Mouse (Mus musculus): ENCODE results near the gene Gm11034.
A peak's percentile ranks its signal among the peaks of the same experiment; 100 is the strongest.

The Gm11034 gene

DNA sequence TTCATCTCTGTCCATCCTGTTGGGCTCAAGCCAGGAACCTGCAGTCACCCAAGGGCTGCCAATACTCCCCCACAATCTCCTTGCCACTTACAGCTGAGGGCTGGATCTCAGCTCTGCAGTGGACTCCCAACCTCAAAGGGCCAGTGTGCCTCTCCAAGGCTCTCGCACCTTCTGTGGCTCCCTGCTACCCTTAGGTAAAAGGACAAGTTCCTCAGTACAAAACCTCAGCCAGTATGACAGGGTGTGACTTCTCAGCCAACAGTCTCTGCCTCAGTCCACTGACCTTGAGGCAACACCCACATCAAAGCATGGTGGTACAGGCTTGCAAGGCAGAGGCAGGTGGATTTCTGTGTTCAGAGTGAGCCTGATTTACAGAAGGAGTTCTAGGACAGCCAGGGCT, 1.6 kb downstream of the Gm11034 start:
- no peak for DNase-seq (ENCODE audit: low spot score in 2 of 2)

DNA sequence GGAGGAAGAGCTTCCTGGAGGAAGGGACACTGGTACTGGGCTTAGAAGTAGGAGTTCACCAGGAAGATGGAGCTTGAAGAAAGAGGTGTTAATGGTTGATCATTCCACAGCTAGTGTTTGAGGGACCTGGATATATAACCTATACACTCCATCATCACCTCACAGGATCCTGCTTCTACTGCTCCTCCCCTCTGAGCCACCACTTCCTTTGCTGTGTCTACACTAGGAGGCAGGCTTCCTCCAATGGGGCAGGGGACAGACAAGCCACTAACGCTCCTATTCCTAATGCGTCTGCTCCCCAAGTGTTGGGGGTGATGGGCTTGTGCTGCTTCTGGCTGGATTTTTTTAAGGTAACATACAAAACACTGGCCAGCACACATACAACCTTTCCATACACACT, 2.7 kb downstream of the Gm11034 start:
- DNase-seq (ENCODE audit: low spot score in 2 of 2), result no peak

DNA sequence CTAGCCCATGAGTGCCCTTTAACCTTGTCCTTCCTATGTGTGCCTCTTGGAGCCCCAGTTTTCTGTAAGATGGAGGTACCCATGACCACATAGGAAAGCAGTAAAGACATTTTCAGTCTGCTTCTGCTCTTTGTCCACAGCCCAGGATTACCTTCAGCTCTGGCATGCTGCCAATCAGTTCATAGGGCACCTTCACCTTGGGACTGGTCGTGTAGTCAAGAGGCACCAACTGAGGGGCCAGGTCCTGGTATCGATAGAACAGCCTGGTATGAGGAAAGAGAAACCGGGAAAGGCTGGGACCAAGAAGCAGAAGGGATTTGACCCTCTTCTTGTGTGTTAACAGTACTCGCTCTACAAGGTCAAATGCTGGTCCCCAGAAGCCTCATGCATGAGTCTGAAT, 3.2 kb downstream of the Gm11034 start:
- DNase-seq (ENCODE audit: low spot score in 2 of 2), result no peak

DNA sequence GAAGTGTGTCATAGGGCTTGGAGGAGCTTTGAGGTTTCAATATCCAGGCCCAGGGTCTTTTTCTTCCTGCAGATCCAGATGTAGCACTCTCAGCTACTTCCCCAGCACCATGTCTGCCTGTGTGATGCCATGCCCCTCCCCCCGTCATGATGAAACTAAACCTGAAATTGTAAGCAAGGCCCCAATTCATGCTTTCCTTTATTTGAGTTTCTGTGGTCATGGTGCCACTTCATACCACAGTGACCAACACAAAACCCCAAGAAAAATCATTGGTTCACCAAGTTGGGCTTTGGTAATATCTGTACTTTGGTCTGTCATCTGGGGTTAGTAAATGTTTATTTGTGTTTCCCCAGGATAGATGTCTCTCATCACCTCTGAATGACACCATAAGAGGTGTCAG, 4.9 kb downstream of the Gm11034 start:
- no peak for DNase-seq (ENCODE audit: low spot score in 2 of 2)

DNA sequence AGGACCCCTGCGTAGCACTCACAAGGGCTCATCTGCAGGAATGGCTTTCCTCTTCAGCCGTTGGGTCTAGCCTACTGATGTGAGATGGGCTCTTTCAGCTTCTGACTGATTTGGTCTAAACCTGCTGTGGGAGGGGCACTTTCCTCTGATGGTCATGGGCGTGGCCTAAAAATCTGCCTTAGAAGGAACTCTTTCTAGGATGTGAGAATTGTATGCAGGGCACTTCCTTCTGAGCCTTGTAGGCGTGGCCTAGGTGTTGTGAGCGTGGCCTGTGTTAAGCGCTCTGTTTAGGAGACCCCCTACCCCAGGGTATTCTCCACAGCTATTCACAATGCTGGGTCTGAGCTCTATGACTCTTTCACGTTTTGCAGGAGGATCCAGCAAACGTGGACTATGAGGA, 15.4 kb downstream of the Gm11034 start:
- DNase-seq (ENCODE audit: low spot score in 2 of 2), result no peak

DNA sequence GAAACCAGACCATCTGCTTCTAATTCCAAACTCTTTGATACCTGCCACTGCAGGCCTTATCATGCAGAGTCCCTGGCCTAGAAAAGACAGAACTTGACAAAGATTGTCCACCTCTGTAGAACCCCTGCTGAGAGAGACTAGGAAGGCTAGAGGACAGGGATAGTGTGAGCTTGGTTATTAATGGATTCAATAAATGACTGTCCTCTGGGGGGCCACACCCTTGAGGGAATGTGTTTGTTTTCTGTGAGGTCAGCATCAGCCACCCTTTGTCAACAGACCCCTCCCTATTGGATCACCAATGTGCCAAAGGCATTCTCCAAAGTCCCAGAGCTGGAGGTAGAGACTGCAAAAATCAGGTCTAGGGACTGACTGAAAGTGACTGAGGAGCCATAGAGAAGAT, 21.4 kb downstream of the Gm11034 start:
- DNase-seq (ENCODE audit: low spot score in 2 of 2), result no peak

DNA sequence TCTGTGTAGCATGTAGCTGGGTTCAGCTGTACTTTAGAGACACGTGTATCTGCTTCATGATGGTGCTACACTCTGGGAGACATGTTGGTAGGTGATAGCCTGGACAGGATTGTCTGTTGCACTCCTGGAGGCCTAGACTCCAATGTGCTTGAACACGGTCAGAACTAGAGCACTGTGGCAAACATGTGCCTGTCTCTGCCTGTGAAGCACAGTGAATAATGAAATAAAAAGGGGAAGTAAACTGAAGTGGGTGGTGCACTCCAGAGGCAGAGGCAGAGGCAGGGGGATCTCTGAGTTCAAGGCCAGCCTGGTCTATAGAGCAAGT, 23.3 kb downstream of the Gm11034 start:
- no peak for DNase-seq (ENCODE audit: low spot score in 2 of 2)

DNA sequence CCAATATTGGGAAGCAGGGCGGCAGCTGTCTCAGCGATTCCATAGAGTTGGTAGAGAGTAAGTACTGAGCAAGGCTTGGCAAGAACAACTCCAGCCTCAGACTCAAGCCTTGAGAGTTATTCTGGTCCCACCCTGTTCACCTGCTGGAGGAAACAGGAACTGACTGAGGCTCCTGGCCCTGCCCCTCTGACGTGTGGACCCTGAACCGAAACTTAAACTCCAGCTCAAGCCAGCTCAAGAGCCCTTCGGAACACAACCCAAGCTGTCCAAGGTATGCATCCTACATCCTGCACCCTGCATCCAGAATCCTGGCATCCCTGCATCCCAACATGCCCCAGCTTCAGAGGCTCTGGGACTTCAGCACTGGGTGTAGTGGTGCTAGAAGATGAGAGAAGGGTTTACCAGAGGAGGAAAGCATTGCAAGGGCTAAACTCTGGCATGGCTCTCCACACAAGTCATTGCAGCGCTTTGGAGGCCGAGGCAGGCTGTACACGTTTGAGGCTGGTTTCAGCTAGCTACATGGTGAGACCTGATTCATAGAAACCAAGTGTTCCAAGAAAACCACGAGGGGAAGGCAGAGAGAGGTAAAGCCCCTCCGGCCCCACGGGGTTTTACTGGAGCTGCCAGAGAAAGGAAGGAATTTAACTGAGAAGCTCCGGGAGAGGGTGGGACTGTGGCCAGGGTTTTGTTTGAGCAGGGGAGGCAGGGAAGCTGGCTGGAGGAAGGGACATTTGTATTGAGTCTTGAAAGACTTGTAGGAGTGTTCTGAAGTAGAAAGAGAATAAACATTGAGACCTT, 23.8 kb downstream of the Gm11034 start, which contains the start of gene Hsh2d:
Gene Hsh2d (plus strand): TSS at position 222 of the 798 bp plus-strand sequence.
- no peak for DNase-seq (ENCODE audit: low spot score in 2 of 2)

DNA sequence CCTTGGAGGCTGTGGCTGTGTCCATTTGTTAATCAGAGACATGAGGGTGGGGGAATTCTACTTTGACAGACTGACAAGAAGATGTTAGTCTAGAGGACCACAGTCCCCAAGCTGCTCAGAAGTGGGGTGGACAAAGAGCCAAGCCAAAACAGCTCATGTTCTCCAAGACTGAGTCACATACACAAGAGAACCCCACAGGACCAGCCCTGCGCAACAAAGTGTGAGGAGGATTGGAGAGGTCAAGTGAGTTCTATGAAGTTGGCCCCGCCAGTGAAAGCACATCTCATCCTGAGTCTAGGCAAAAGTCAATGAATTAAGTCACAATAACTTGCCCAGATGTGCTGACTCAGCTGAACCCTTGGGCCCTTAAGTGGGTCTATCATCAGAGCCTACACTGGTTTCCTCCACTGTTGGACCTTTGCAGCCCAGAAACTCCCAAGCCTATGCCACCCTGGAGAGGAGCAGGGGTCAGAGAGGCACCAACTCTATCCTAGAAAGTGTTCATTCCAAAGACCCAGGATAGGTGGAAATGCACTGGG, 25.6 kb downstream of the Gm11034 start:
- no peak for DNase-seq (ENCODE audit: low spot score in 2 of 2)

DNA sequence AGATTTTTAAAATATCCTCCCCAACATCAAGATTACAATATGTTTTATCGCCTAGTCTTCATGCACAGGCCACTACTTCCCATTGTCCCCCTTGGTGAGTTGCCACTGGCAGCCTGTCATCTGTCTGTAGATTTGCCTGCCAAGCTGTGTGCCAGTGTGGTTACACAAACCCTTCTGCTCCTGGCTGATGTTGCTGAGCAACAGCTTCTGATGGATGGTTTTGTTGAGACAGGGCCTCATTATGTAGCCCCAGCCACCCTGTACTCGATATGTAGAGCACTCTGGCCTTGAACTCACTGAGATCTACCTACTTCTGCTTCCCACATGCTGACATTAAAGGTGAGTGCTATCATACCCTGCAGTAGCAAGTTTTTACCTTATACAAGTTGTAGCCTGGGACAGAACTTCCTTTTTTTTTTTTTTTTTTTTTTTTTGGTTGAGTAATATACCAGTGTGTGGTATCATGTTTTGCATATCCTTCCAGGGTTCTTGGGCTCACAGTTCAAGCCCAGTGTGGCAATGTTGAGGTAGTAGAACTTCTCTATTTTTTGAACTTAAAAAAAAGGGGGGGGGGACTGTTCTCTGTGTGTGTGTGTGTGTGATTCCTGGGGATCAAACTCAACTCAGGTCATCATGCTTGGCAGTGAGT, 29.8 kb downstream of the Gm11034 start:
- no peak for DNase-seq (ENCODE audit: low spot score in 2 of 2)

DNA sequence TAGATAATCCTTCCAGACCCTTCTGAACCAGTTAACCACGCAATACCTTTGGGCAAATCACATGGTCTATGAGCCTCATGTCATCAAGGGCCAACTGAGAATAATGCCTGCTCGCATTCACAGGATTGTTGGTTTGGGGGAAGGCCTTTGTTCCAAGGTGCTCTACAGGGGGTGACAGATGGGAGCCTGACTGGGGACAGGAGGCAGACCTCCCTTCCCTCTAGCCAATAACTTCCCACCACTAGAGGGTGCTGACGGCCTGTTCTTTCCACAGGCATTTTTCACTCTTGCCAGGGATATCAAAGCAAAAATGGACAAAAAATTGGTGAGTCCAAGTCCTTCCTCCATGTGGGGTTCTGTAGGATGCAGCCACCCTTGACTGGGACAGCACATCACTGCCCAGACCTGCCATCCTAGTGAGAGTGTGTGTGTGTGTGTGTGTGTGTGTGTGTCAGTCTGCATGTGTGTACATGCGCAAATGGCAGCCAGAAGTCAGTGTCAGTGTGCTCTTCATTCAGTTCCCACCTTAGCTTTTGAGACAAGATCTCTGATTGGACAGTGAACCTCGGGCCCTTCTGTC, 36.0 kb downstream of the Gm11034 start:
- DNase-seq (ENCODE audit: low spot score in 2 of 2), result peak; percentile 47 to 64

DNA sequence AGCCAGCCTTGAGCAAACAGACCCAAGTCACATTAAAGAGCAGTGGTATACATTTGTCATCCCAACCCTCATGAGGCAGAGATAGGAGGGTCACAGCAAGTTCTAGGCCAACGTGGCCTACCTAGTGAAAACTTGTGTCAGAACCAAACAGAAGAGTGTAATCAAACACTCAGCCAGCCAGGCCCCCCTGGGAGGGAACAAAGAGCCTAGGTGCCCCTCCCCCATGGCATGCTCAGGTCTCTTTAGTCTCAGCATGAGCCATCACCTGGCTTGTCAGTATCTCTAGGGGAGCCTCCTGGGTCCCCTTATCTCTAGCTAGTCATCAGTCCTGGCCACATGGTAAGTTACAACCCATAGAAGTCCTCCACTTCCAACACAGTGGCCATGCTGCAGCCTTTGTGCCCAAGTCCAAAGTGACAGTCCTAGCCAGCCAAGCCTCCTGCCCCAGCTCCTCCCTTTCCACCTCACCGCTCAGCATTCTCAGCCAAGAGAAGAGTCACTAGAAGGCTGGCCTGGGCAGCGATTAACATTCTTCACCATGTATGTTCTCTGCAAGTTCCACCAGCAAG, 43.7 kb downstream of the Gm11034 start:
- DNase-seq (ENCODE audit: low spot score in 2 of 2), result no peak

DNA sequence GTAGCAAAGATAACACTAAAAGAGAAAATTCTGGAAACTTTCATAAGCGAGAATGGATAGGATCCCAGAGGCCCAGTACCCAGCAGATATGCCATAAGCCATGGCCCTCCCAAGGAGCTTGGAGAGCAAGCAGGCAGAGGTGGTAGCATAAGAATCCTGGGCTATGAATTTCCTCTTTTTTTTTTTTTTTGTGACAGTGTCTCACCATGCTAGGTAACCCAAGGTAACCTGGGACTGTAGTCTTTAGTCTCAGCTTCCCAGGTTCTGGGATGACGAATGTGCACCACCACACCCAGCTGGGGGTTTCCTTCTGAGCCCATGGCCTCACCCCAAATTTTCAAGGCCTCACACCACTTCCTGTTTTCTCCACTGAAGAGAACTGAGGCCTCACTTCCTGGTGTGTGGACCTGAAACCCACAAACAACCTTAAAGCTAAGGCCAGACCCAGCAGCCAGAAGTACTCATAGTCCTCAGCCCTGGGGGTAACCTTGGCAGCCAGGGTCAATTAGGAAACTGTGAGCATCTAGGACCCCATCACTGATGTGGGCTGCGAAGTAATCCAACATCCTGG, 44.3 kb downstream of the Gm11034 start:
- DNase-seq (ENCODE audit: low spot score in 2 of 2), result no peak
